Mouse (Mus musculus) limb, embryonic 11.5 days (tissue): ENCODE data around the gene Farp1. TPM values are rescaled to one million over a fixed set of nuclear protein-coding genes. Genes with fewer than 3 reads are reported as not detected.

ENCODE experiments used
- ATAC-seq: fragments of 200-750 bp; cut with Nextera tagmentation; 2 replicates; pipeline ENCODE4 v1.8.0; 2017; ENCODE audit warnings: low read depth; ENCODE audit not compliant: insufficient number of reproducible peaks, low FRiP score, low TSS enrichment
- DNase-seq: peaks from one replicate; pipeline ENCODE4 v3.0.0-alpha.2; 2015; ENCODE audit warnings: low spot score
- H3K27ac ChIP-seq: fragments of 300-500 bp; sonication (generic); replicated peaks from 2 replicates; pipeline ENCODE4 v1.5.1; 2014; ENCODE audit warnings: low read depth, mild to moderate bottlenecking, low read length
- H3K27me3 ChIP-seq: fragments of 300-500 bp; sonication (generic); 2 replicates; pipeline ENCODE4 v1.6.1; 2014; ENCODE audit warnings: mild to moderate bottlenecking, low read length, mixed read lengths; ENCODE audit not compliant: control insufficient read depth, insufficient read depth
- H3K36me3 ChIP-seq: fragments of 300-500 bp; sonication (generic); 2 replicates; pipeline ENCODE4 v1.6.1; 2014; ENCODE audit warnings: mild to moderate bottlenecking, low read length, moderate library complexity, mixed read lengths; ENCODE audit not compliant: control insufficient read depth, insufficient read depth
- H3K4me1 ChIP-seq: fragments of 300-500 bp; sonication (generic); 2 replicates; pipeline ENCODE4 v1.6.1; 2014; ENCODE audit warnings: low read length, mixed read lengths; ENCODE audit not compliant: control insufficient read depth, insufficient read depth
- H3K4me2 ChIP-seq: fragments of 300-500 bp; sonication (generic); 2 replicates; pipeline ENCODE4 v1.6.1; 2014; ENCODE audit warnings: low read depth, mild to moderate bottlenecking, moderate library complexity; ENCODE audit not compliant: severe bottlenecking
- H3K4me3 ChIP-seq: fragments of 300-500 bp; sonication (generic); 2 replicates; pipeline ENCODE4 v1.5.1; 2014; ENCODE audit warnings: low read depth, low read length
- H3K9ac ChIP-seq: fragments of 300-500 bp; sonication (generic); 2 replicates; pipeline ENCODE4 v1.6.1; 2014; ENCODE audit warnings: mild to moderate bottlenecking, low read length
- H3K9me3 ChIP-seq: fragments of 300-500 bp; sonication (generic); 2 replicates; pipeline ENCODE4 v1.6.1; 2016; ENCODE audit warnings: low read length; ENCODE audit not compliant: control insufficient read depth
- WGBS: fragments of 180-500 bp; shearing (Covaris S2); extraction: QIAGEN DNeasy Blood & Tissue Kit; methylation state at CpG from one replicate; pipeline ENCODE4 v1.1.7; 2014; 5-methylcytosine and 5-hydroxymethylcytosine counted together
- polyA plus RNA-seq: library from polyadenylated mRNA; unstranded; fragments of >200 nt; fragmentation: Nextera tagmentation; extraction: Ambion mirVana; gene quantifications from 2 replicates; pipeline ENCODE4 v1.2.1, GENCODE M21; 2014

The Farp1 gene
- polyA plus RNA-seq, 1 experiment from 2014 or later, result 57.6 TPM

DNA sequence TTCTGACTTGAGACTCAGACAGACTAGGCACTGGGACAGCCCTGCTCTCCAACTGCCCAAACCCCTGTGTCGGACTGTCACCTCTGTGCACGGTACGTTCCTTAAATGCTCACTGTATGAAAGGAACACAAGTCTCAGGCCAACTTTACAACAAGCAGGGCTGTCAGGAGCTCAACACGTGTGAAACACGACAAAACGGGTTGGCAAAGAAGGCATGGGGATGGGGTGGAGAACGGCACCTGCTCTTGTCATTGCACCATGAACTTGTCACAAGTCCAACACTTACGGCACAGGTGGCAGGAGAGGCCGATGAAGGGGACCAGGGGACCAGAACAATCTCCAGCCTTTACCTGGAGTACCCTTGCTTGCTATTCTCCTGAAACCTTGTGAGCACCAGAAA is 264.1 kb downstream of the Farp1 start:
- Histone ChIP-seq H3K36me3 (peaks cover 7% of the 10 kb centered on the region; the same call in 1 of the 2 replicates), H3K27ac (no peak overlapping the region), H3K9me3 (no peaks in the 10 kb centered on the region), H3K27me3 (no peaks in the 10 kb centered on the region), H3K4me1 (no peaks in the 10 kb centered on the region), H3K4me2 (no peak overlapping the region), H3K4me3 (no peak overlapping the region), H3K9ac (no peak overlapping the region)
- DNase-seq (no peak), ATAC-seq (no peak)
- WGBS, result 94% methylated on average over 9 of the region's 9 CpGs

DNA sequence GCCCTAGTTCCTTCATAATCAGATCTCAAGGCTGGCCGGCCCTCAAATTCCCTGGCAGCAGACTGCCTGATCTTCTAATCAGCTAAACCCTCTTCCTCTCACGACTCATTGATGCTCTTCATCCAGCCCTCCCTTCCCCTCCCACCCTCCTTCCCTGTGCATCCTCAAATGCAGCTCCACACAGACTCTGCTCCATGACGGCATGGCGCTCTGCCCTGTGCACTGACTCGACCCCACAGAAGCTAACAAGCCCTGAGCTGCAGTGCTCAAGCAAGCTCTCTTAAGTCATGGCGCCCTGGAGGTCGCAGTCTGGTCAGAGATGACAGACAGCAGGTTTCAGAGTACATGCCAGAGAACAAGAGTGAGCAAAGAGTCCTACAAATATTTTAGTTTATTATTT is 269.5 kb downstream of the Farp1 start:
- WGBS, result 58% methylated on average over 7 of the region's 7 CpGs
- no peak for DNase-seq
- H3K27ac ChIP-seq, result no peak overlapping the region
- no peak overlapping the region for H3K9ac ChIP-seq
- H3K27me3 ChIP-seq, result no peaks in the 10 kb centered on the region
- no peak overlapping the region for H3K4me3 ChIP-seq
- peaks cover 2% of the 10 kb centered on the region; the same call in 1 of the 2 replicates for H3K36me3 ChIP-seq
- ATAC-seq, result no peak
- no peak overlapping the region for H3K4me2 ChIP-seq
- H3K9me3 ChIP-seq, result no peaks in the 10 kb centered on the region
- no peaks in the 10 kb centered on the region for H3K4me1 ChIP-seq

DNA sequence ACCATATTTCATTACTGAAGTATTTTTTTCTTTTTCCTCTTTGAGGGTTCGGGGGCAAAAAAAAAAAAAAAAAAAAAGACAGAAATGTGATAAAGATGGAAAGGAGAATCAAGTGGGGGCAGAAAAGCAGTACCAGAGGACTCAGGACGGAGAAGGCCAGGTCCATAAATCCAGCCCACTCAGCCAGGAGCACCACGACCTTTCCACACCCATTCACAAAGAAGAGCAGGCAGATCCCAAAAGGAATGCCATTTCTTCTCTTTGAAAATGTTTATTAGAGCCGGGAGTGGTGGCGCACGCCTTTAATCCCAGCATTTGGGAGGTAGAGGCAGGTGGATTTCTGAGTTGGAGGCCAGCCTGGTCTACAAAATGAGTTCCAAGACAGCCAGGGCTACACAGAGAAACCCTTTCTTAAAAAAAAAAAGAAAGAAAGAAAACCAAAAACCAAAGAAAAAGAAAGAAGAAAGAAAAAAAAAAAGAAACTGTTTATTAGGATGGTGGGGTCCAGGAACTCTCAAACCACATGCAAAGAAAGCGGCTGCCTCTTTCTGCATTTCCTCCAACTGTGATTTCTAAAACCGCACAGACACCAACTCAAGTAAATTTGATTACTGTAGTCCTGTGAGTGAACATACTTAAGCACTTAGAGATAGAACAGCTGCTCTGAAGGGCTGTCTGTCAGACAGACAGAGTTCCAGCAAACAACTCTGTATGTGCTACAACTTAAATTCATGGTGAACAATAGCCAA is 270.5 kb downstream of the Farp1 start:
- DNase-seq, result no peak
- Histone ChIP-seq H3K4me2 (no peak overlapping the region), H3K27me3 (no peaks in the 10 kb centered on the region), H3K27ac (no peak overlapping the region), H3K36me3 (peaks cover 2% of the 10 kb centered on the region; the same call in 1 of the 2 replicates), H3K4me3 (no peak overlapping the region), H3K9me3 (no peaks in the 10 kb centered on the region), H3K4me1 (no peaks in the 10 kb centered on the region; the same call in 1 of the 2 replicates), H3K9ac (no peak overlapping the region)
- 72% methylated on average over 8 of the region's 8 CpGs for WGBS
- no peak for ATAC-seq

DNA sequence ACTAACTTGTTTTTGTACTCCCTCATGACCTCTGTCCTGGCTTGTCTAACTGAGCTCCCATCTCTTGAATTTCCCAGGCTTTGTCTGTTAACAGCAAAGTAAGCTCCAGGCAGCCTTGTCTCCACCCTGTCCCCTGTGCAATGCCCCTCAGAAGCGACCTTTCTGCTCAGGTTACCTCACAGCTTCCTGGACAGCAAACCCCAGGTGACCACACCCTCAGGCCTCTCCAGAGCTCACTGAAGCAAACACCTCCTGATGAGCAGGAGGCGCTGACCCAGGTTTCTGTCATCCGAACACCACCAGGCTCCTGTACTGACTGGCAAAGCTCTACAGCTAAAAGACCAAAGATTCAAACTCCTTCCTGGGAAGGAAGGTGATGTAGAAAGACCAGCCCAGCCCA is 274.9 kb downstream of the Farp1 start:
- WGBS, result 75% methylated on average over 3 of the region's 3 CpGs
- ATAC-seq (no peak), DNase-seq (no peak)
- H3K27ac ChIP-seq, result no peak overlapping the region
- H3K9me3 ChIP-seq, result no peaks in the 10 kb centered on the region
- no peaks in the 10 kb centered on the region for H3K36me3 ChIP-seq
- H3K9ac ChIP-seq, result no peak overlapping the region
- no peak overlapping the region for H3K4me2 ChIP-seq
- H3K4me3 ChIP-seq, result no peak overlapping the region
- H3K27me3 ChIP-seq, result no peaks in the 10 kb centered on the region
- H3K4me1 ChIP-seq, result no peaks in the 10 kb centered on the region; the same call in 1 of the 2 replicates

DNA sequence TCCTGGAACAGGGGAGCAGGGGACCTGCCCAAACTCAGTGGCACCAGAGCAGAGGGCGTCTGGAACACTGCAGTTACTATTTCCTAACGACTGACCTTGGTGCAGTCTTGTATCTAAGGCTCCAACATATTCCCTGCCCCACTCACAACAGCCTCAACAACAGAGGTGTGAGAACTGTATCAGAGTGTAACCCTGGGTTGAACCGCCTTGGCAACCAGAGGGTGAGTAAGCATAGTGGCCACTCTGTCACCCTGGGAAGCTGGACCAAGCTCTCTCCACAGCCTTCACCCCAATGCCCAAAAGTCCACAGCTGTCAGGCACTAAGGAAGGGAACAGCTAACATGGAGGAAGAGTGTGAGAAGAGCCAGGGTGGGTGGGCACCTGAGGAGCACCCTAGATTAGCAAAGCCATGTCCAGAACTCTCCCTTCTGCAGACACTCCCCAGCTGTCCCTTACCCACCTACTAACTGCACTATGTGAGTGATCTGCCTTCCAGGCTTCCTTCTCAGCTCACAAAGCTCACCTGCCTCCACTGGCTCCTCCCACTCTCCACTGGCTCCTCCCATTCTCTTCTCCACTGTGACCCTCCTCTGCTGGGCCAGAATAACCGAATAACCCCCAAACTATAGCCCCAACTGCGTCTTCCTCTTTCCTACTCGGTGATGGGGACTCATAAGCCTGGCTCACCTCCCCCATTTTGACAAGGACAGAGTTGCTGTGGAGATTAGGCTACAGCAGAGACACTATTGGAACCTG is 275.5 kb downstream of the Farp1 start:
- no peaks in the 10 kb centered on the region; the same call in 1 of the 2 replicates for H3K4me1 ChIP-seq
- no peaks in the 10 kb centered on the region for H3K27me3 ChIP-seq
- H3K4me3 ChIP-seq, result no peak overlapping the region
- ATAC-seq, result peak; percentile 57; the same call in 1 of the 2 replicates
- H3K4me2 ChIP-seq, result no peak overlapping the region
- H3K9me3 ChIP-seq, result no peaks in the 10 kb centered on the region
- H3K36me3 ChIP-seq, result no peaks in the 10 kb centered on the region
- no peak overlapping the region for H3K9ac ChIP-seq
- 78% methylated on average over 6 of the region's 6 CpGs for WGBS
- no peak for DNase-seq
- no peak overlapping the region for H3K27ac ChIP-seq

DNA sequence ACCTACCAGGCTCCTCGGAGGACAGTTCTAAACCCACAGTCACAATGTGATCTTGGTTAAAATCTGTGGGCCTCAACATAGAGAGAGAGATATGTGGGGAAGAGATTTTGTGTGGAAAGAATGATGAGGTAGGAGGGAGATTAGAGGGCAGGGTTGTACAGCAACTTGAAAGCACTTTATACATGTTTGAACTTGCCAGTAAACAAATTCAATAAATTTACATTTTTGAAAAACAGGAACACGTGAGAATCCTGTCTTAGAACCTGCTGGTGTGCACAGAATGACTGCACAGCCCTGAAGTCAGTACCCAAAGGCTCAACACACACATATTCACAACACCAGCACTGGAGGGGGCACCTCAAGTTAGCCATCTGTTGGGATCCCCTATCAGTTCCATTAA is 276.1 kb downstream of the Farp1 start:
- ATAC-seq, result no peak

DNA sequence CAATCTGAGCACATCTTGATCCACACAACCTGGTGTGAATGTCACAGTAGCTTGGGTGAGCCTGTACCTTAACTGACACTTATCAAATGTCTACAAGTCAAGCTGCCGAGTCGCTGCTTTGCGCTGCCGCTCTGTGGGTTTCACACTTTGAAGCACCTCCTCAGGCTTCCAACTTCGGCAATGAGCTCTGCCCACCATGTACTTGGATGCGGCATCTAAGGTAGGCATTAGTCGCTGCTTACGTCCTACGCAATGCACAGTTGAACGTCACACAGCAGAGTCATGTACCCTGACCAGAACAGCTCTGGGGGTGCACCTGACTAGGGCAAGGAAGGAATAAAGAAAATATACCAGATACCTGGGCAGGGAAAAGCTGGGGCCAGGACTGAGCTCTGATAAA is 278.3 kb downstream of the Farp1 start:
- Histone ChIP-seq H3K9me3 (no peaks in the 10 kb centered on the region), H3K27ac (no peak overlapping the region), H3K36me3 (no peaks in the 10 kb centered on the region), H3K9ac (no peak overlapping the region), H3K4me3 (no peak overlapping the region), H3K4me2 (no peak overlapping the region), H3K27me3 (no peaks in the 10 kb centered on the region), H3K4me1 (peaks cover 3% of the 10 kb centered on the region; the same call in 1 of the 2 replicates)
- DNase-seq, result no peak
- no peak for ATAC-seq
- 96% methylated on average over 10 of the region's 10 CpGs for WGBS

More for the DNA sequence above, 276.1 kb downstream of the Farp1 start:
- H3K4me1 ChIP-seq, result no peaks in the 10 kb centered on the region; the same call in 1 of the 2 replicates
- no peak overlapping the region for H3K27ac ChIP-seq
- 85% methylated on average over 2 of the region's 2 CpGs for WGBS
- H3K36me3 ChIP-seq, result no peaks in the 10 kb centered on the region
- H3K9me3 ChIP-seq, result no peaks in the 10 kb centered on the region
- no peak overlapping the region for H3K9ac ChIP-seq
- no peak overlapping the region for H3K4me2 ChIP-seq
- no peak for DNase-seq
- no peak overlapping the region for H3K4me3 ChIP-seq
- no peaks in the 10 kb centered on the region for H3K27me3 ChIP-seq

DNA sequence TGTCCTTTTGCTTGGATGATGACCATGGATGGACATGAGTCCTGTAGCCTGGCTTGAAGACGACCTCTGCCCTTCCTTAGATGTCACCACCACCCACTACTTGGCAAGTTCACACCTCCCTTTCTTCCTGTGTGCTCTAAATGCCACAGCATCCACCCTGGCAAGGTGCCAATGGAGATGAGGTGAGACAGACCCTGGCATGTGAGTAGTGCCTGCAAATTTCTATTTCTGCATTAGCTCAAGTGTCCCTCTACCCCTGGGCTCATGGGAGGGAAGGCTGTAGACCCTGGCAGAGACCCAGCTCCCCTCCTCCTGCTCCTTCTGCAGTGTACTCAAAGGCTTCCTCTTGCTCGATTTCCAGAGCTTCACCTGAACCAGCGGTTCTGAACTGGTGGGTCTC is 279.9 kb downstream of the Farp1 start:
- H3K4me1 ChIP-seq, result peaks cover 3% of the 10 kb centered on the region; the same call in 1 of the 2 replicates
- DNase-seq (no peak), ATAC-seq (no peak)
- no peak overlapping the region for H3K27ac ChIP-seq
- WGBS, result 89% methylated on average over 3 of the region's 3 CpGs
- no peak overlapping the region for H3K4me3 ChIP-seq
- no peak overlapping the region for H3K9ac ChIP-seq
- H3K27me3 ChIP-seq, result no peaks in the 10 kb centered on the region
- no peaks in the 10 kb centered on the region for H3K36me3 ChIP-seq
- H3K4me2 ChIP-seq, result no peak overlapping the region
- H3K9me3 ChIP-seq, result no peaks in the 10 kb centered on the region
